Mouse (Mus musculus): ENCODE data around the gene Mdga2.

Mdga2 gene

GRCm38 (mm10) chr12:67059136-67060014 is 163.0 kb downstream of the Mdga2 start:
- in situ Hi-C loops (cut with MboI, MseI) = no loop called here

DNA sequence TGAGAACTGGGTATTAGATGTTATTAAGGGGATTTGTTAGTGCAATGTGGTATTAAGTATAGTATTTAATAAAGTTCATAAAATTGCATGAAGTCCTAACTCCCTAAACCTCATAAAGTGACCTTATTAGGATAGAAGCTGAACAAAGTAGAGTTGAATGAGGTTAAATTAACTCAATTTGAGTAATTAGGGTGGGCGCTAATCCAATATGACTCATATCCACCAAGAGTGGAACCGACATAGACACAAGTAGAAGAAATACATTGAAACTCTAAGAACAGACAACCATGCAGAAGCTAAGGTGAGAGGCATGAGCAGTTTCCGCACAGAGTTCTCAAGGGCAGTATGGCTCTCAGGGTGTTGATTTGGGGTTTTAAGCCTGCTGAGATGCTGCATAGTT is 165.7 kb downstream of the Mdga2 start:
- in situ Hi-C loops (cut with MboI, MseI) = no loop called here

- in situ Hi-C loops (cut with MboI, MseI) = loop anchor here (10.0 kb wide), 1 partner anchor 1020 kb away; no protein-coding TSS in a partner anchor
These were observed 177.1 kb downstream of the Mdga2 start for GRCm38 (mm10) chr12:67045099-67045750.

GRCm38 (mm10) chr12:67041865-67042264 is 180.5 kb downstream of the Mdga2 start:
- in situ Hi-C loops (cut with MboI, MseI) = loop anchor here (10.0 kb wide), 1 partner anchor 1023 kb away; no protein-coding TSS in a partner anchor

GRCm38 (mm10) chr12:67035509-67036261 is 186.7 kb downstream of the Mdga2 start:
- in situ Hi-C loops (cut with MboI, MseI) = no loop called here

- in situ Hi-C loops (cut with MboI, MseI) = no loop called here
These were observed 205.2 kb downstream of the Mdga2 start for GRCm38 (mm10) chr12:67017192-67017591.

DNA sequence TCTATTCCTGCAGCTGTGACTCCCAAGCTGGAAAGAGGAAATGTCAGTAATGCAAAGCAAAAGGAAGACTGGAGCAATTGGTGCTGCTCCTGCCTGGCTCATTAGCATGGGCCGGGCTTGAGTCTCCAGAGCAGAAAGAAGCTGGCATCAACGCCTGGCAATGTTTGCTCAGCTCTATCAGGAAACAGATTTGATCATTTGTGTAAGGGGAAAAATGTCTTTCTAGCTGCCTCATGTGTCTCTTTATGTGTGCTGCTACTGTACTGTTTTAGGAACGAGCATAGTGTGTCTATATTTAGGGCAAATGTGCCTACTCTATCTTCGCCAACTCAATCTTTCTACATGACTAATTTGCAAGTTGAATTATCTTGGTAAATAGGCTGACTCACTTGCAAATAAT is 211.0 kb downstream of the Mdga2 start:
- in situ Hi-C loops (cut with MboI, MseI) = no loop called here

- in situ Hi-C loops (cut with MboI, MseI) = no loop called here
These were observed 212.0 kb downstream of the Mdga2 start for GRCm38 (mm10) chr12:67010318-67010717.

DNA sequence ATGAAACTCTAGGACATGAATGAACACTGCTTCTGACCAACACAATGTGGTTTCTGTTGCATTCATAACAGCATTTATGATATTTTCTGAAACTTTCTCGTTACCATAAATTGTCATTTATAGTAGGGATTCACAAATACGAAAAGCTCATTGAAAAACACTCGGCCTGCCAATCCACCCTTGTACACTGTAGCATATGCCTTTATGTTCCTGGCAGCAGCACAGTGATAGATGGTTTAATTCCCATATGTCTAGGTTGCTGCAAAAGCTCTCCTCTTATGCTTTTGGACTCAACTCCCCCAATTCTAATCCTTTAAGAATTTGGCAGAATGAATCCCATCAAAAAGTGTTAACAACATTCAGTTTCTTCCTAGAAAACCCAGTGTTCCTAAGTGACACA is 213.2 kb downstream of the Mdga2 start:
- in situ Hi-C loops (cut with MboI, MseI) = no loop called here

- in situ Hi-C loops (cut with MboI, MseI) = no loop called here
These were observed 268.2 kb downstream of the Mdga2 start for GRCm38 (mm10) chr12:66954129-66954528.

DNA sequence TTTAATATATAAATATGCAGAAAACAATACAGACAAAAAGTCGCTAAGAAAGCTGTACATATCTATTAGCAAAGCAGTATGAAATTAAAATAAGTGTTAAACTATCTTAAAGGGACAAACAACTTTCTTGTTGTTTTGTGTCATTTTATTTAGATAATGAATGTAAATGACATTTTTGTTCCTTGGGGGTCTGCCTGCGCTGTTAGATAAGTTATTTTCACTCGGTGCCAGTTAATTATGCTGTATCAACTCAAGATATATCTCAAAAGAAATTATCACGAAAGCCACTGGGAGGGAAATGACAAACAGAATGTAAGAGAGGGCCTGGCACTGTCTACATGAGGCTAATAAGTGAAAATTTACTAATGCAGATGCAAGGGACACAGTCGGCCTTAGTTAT is 306.6 kb downstream of the Mdga2 start:
- in situ Hi-C loops (cut with MboI, MseI) = no loop called here

DNA sequence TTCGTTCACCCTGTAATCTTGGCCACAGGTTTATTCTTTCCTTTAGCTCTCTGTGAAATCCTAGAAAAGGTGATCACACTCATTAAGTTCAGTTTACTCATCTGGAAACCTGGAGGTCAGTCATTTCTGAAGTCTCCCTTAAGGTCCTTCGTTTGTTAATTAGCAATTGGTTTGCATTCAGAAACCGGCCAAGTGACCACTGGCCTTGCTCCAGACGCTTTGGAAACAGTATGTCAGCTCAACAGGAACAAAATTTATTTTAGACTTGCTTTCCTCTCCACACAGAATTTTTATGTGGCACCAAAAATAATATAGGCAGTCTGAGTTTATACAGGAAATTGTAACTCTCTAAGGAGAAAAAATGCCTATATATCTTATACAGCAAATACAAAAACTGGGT is 323.0 kb downstream of the Mdga2 start:
- in situ Hi-C loops (cut with MboI, MseI) = no loop called here

GRCm38 (mm10) chr12:66896790-66897189 is 325.6 kb downstream of the Mdga2 start:
- in situ Hi-C loops (cut with MboI, MseI) = no loop called here

DNA sequence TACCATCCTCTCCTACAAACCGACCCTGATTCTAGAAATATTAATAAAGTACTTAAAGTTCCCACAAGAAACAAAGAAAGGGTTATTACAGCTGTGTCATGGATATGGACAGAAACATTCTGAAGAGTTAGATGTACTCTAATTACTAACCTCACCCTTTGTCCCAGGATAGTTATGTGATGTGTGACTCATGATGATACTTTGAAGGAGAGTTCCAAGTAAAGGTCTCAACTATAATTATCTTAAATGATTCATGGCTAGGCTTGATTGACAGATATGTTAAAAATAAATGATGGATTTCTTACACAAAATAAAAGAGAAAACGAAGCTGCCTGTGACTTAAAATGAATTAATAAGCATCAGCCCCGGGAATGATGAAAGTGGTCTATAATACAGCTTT is 332.1 kb downstream of the Mdga2 start:
- in situ Hi-C loops (cut with MboI, MseI) = no loop called here

GRCm38 (mm10) chr12:66889276-66889675 is 333.1 kb downstream of the Mdga2 start:
- in situ Hi-C loops (cut with MboI, MseI) = no loop called here

GRCm38 (mm10) chr12:66888636-66889035 is 333.7 kb downstream of the Mdga2 start:
- in situ Hi-C loops (cut with MboI, MseI) = no loop called here

GRCm38 (mm10) chr12:66866199-66866598 is 356.1 kb downstream of the Mdga2 start:
- in situ Hi-C loops (cut with MboI, MseI) = no loop called here

DNA sequence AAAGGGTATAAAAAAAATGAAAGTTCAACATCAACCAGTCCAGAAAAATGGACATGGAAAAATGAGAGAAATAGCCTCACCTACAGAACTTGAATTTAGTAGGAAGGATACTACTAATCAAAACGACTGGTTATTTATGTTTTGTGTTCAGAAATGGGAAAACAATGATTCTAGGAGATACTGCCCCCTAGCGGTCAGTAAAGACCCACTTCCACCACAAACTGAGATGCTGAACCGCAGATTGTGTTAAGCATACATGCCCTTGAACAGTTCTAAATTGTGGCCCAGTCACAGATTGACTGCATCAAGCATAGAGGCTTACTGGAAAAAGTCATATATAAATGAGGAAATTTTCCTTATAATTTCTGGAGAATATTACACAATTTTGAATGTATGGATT is 369.2 kb downstream of the Mdga2 start:
- in situ Hi-C loops (cut with MboI, MseI) = no loop called here

GRCm38 (mm10) chr12:66840336-66840735 is 382.0 kb downstream of the Mdga2 start:
- in situ Hi-C loops (cut with MboI, MseI) = no loop called here

GRCm38 (mm10) chr12:66755653-66756052 is 466.7 kb downstream of the Mdga2 start:
- in situ Hi-C loops (cut with MboI, MseI) = no loop called here

GRCm38 (mm10) chr12:66734536-66734935 is 487.8 kb downstream of the Mdga2 start:
- in situ Hi-C loops (cut with MboI, MseI) = no loop called here

DNA sequence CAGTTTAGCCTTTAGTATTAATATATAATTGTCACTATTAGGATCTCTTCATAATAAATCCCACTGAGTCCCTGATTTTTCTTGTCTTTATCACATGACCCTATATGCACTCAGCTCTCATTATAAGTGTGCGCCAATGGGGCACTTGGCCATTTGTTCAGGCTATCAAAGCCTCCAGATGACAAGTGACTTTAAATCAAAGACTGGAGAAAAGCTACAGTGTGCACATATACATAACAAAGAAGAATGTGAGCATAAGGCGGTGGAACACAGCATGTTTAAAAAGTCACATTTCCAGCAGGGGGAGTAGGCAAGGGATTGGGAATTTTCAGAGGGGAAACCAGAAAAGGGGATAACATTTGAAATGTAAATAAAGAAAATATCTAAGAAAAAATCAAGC is 497.9 kb downstream of the Mdga2 start:
- in situ Hi-C loops (cut with MboI, MseI) = no loop called here

All from T-helper 1 cell (primary cell).